19 mouse cellular contexts compared by ENCODE assay signal in the genomic region with DNA sequence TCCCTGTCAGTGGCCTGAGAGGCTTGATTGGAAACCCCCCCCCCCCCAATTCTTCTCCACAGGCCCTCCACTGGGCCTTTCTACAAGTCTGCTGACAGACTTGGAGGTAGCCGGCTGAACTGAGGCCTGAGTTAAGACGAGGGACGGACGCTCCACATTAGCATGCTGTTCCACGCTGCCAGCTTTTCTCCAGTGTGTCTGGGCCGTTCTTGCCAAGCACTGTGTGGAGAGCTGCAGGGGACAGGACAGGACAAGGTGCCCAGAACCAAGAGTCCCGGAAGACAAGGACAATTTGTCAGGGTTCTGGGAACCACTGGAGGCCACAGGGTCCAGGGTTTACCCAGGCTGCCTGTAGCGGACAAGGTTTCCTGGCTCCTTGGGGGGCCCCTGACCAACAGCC.
"Had no signal": no experiment of that assay in that cellular context is flagged by ENCODE, and none has a peak within 500 bp of the region (broad histone marks: within the 10 kb centered on the region; RNA-seq: fewer than 3 reads in every experiment).

No protein-coding gene starts in this region.

- H3K4me3 ChIP-seq: limb, embryonic 12.5 days; limb, embryonic 15.5 days; lung, embryonic 15.5 days; megakaryocyte, embryonic 14.5 days; midbrain, embryonic 10.5 days had no signal

- DNase-seq: kidney, adult 2 months; kidney, postnatal 25 days; left cerebral cortex, postnatal 4 days; lung, postnatal 10 days; thymus, adult 2 months; thymus, postnatal 14 days; thymus, postnatal 4 days had no signal

- H3K9me3 ChIP-seq: limb, embryonic 12.5 days; limb, embryonic 15.5 days; lung, embryonic 15.5 days; megakaryocyte, embryonic 14.5 days; midbrain, embryonic 10.5 days had no signal

- H3K27ac ChIP-seq: kidney, postnatal 0 days; limb, embryonic 12.5 days; limb, embryonic 15.5 days; liver, embryonic 14.5 days; lung, embryonic 15.5 days; midbrain, embryonic 10.5 days; stomach, postnatal 0 days had no signal

- ATAC-seq: intestine, postnatal 0 days; midbrain, embryonic 16.5 days had no signal

- H3K4me2 ChIP-seq: limb, embryonic 12.5 days; limb, embryonic 15.5 days; liver, embryonic 11.5 days; lung, embryonic 15.5 days had no signal

- H3K36me3 ChIP-seq: limb, embryonic 12.5 days; limb, embryonic 15.5 days; lung, embryonic 15.5 days; midbrain, embryonic 10.5 days had no signal

- H3K9ac ChIP-seq: limb, embryonic 12.5 days; limb, embryonic 15.5 days; liver, embryonic 14.5 days; liver, postnatal 0 days; lung, embryonic 15.5 days had no signal

- H3K27me3 ChIP-seq: lung, embryonic 15.5 days had no signal
